Mouse (Mus musculus) erythroblast, adult 5-6 weeks (primary cell): ENCODE data around the gene Yy2. TPM values are rescaled to one million over a fixed set of nuclear protein-coding genes. Genes with fewer than 3 reads are reported as not detected.

Experiments
- ATAC-seq: replicated peaks from 2 replicates; pipeline ENCODE4 v1.8.0; 2016; ENCODE audit warnings: moderate number of reproducible peaks, mild to moderate bottlenecking, moderate TSS enrichment, inconsistent platforms; ENCODE audit not compliant: poor library complexity, low FRiP score, severe bottlenecking
- total RNA-seq, 2 experiments: library from RNA; stranded (forward) in 1 of 2; stranded (reverse) in 1 of 2; fragments of 150-400 nt in 1 of 2; fragments of 200-764, 138-1000 nt in 1 of 2; gene quantifications; 2 replicates each; pipeline versions ENCODE4 v1.2.3 to v1.2.4; 2015 to 2017; ENCODE audit warnings: low replicate concordance in 2 of 2

The Yy2 gene
- total RNA-seq (2015; ENCODE audit: low replicate concordance), result 0.63 TPM in 1 of 2 replicates, not detected in the other
- total RNA-seq (2017; ENCODE audit: low replicate concordance), result 0.28 TPM in 1 of 2 replicates, not detected in the other

DNA sequence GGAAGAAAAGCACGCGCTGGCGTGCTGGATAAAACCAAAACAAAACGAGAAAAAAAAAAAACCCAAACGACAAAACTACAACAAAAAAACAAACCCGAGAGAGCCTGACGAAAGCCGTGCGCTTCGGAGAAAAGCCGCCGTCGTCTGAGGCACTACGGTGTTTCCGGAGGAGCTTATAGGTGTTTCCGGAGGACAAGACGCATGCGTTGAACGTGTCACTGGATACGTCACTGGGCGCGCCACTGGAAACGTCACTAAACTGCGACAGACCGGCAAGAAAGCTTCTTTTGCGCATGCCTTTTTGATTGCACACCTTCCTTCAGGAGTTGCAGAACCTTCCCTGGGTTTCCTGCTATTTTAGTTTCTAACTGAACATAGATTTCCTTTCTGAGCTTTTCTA is at the start of gene Yy2:
Gene Yy2 (minus strand): TSS at position 146 of the 400 bp plus-strand sequence.
- ATAC-seq, result no peak

DNA sequence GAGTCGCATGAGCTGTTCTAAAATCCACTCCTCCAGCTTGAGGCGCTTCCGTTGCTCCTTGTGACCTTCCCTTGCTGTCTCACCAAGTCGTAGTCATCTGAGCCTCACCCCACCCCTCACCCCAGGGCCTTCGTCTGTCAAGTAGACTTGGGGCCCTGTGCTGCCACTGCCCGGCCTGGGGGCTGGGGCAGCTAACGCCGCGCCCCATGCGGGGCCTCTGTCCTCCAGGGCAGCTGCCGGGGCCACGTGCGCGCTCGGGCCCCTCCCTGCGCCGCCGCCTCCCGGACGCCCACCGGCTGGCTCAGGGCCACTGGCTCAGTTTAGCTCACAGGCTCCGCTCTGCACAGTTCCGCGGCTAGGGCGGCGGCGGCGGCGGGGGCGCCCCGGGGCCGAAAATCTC is 44.1 kb upstream of the Yy2 start:
- no peak for ATAC-seq

DNA sequence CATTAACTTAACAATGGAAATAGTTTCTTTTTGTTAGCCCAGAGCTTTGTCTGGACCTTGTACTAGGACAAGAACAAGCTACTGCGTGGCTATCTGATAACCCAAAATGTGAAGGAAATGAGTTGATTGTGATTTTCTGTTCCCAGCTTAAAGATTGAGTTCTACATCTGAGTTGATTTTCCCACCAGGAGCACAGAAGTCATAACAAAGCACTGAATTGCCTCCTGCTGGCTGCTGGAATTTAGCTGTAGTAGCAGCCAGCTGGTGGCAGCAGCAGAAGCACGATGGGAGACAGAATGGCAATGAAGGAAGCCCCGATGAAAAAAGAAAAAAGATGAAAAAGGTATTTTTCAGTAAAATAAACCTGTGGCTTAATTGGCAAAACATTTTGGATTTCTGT is 32.7 kb upstream of the Yy2 start:
- no peak for ATAC-seq

DNA sequence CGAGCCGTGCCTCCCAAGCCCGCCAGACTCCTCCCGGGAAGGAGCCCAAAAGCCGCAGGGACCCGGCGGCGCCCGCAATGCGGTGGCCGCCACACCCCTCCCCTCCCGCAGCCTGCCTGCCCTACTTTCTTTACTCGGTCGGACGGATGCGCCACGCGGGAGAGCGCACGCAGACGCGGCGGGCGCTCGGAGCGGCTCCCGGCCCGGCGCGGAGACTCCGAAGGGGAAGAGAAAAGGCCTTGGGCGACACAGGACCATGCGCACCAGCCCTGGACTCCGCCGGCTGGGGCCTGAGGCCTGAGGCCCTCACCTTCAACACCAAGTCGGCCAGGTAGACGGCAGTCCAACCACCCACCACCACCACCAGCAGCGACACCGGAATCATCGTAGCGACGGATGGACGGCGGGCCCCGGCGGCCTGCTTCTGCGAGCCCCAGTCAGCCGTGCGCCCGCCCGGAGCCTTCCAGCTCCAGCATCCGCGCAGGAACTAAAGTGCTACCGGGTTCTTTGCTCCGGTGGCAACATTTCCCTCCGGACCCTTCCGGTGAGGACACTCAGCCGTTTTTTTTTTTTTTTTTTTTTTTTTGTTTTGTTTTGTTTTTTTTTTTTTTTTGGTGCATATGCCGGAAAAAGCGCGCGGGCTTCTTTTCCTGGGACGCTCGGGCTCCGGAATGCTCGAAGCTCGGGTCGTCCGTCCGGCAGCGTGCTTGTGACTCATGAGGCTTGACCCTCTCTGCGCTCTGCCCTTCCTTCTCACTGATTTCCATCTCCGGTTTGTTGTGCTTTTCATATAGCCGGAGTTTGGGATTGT is 29.6 kb upstream of the Yy2 start, which contains the start of gene Mbtps2:
Gene Mbtps2 (minus strand): TSS at position 530 of the 811 bp plus-strand sequence.
- no peak for ATAC-seq

DNA sequence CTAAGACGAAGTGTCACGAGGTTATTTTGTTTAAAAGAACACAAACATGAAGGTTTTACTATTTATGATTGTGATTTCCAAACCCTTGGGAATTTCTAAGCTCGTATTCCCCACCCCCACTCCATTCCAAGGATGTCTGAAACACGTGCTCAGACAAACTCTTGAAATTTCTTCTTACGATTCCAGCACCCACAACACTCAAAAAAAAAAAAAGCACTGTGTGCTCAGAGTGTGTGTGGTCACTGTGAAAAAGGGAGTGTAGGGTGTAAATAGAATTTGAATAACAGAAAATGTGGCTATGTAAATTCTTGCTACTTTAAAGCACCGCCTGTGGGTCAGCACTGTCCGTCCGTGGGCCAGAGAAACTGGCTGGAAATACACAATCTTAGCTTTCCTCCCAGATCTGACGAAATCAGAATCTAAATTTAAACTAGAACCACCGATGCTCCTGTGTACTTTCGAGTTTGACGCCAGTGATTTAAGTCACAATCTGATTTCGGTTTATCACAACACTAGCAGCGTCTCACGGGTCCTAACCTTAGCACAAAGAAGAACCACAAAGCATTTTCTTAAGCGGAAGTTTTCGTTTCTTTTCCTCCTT is 28.9 kb upstream of the Yy2 start:
- ATAC-seq, result no peak

DNA sequence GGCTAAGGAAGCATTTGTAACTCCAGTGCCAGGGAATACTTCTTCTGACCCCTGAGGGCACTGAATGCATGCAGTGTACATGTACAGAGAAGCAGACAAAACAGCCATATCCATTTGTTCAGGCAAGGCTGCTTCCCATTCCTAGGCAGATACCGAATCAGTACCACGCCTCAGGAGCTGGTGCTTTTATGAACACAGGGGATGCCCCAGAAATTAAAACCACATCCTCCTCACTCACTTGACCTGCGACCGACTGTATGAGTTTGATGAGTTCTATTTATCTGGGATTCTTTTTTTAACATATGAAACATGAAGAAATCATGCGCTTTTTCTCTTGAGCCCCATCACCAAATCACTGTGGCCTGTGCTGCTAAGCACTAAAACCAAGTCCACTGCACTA is 28.0 kb upstream of the Yy2 start:
- no peak for ATAC-seq

DNA sequence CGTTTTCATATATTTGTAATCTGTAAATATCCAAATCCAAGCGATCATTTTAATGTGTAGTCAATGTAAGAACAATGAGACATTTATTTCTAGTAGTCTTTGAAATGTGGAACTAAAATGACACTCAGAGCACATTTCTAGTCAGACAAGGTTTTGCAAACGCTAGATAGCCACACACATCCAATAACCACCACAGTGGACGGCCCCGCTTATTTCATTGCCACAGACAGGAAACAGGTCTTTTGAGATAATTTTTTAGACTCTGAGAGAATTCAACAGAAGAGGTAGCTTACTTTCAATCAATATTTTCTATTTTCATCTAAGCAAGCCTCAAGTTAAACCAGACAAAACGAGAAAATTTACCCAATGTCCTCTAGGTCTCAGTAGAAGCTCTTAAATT is 27.1 kb upstream of the Yy2 start:
- no peak for ATAC-seq

DNA sequence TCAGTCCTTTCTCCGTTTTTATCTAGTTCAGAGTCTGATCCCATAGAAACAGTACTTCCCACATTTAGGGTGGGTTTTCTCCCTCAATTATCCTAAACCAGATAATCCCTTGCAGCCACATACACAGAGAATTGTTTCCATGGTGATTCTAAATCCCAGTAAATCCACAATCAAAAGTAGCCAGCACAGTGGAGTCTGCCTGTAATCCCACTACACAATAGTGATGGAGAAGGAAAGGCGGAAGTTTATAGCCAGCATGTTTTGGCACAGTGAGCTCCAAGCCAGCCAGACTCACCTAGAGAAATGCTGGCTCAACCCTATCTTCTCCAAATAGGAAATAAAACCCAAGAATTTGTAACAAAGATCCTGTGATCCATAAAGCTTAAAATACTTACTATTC is 25.8 kb upstream of the Yy2 start:
- ATAC-seq, result no peak

DNA sequence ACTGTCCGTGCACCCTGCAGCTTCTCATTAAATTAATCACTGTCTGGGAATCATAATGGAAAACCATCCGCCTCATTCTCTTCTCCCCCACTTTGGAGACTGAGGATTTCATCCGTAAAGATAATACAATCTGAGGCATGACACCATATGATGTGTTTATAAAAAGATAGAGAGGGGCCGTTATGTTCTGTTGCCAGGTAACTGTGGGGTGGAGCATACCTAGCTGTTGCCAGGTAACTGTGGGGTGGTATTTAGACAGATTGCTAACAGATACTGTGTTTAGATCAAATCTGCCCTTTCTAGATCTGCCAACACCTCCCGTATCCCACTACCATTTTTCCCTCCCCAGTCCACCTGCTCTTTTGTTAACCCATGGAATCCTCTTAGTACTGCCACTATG is 18.2 kb upstream of the Yy2 start:
- no peak for ATAC-seq

DNA sequence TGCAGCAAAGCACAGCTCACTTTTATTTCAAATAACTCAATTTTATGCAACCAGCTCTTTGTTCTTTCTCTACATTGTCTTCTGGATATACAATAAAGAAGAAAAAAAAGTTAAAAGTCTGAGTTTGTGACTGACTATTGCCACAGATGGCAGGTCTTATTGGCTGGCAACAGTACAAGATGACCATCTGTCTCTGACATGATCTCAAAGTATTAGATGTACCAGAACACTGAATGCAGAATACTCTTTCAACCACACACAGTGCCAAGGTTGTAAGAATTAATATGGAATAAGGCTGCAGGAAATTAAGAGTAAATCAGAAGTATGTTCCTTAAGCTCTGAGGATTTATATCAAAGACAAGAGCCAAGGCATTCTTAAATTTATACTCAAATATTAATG is 17.6 kb upstream of the Yy2 start:
- ATAC-seq, result no peak

DNA sequence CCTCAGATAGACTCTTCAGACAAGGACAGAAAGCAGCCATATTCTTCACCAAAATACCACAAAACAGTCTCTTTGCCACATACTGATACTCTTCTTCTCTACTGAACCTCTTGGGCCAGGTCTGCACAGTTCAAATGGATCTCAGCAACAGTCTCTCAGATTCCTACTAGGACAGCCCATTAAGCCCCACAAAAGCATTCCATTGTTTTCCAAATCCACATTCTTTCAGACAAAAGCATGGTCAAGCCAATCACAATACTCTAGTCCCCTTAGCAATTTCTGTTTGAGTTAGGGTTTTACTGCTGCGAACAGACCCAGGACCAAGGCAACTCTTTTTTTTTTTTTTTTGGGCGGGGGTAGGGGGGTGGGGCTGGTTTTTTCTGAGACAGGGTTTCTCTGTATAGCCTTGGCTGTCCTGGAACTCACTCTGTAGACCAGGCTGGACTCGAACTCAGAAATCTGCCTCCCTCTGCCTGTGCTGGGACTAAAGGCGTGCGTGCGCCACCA is 10.4 kb upstream of the Yy2 start:
- no peak for ATAC-seq

DNA sequence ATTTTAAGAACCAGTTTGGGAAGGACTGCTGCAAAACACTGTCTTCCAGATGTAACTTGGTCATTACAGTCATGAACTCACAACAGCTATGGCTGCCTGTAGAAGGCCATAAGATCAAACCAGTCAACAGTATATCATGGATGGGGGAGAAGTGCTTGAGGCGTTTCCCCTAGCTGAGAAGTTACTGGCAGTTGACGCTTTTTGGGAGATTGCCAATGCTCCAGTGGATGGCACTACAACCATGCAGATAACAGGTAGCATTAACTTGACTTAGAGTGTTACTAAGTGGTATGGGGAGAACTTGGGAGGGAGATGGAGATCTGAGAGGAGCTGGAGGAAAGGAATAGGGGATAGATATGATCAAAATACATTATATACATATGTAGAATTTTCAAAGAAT is 5.9 kb upstream of the Yy2 start:
- ATAC-seq, result no peak

DNA sequence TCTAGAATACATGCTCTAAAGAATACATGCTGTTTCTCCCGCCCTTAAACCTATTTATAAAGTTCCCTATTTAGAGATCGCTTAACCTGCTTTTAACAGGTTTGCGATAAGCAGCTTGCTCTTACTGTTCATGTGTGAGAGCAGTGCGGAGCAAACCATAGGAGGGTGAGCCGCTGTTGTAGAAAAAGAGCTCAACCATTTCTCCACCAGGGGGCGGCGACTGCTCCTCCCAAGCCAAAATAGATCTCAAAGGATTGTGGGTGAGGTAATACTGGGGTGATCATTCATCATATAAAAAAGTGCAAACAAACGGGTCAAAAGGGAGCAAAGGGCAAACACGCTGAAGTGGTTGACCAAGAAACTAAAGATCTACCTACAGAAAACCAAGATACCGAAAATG is 5.0 kb downstream of the Yy2 start:
- ATAC-seq, result no peak

DNA sequence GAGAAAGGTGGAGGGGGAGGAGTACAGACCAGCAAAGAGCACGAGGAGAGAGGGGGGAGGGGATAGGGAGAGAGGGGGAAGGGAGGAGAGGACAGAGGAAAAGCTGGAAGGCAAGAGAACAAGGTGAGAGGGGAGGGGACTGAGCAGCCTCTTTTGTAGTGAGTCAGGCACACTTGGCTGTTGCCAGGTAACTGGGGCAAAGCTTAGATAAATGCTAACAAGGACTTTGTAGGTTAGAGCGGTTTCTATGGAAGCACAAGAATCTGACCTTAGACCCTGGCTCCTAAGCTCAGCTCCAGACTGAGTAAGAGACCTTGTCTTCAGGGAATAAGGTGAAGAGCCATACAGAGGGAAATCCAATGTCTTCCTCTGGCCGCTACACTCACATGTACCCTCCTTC is 21.7 kb downstream of the Yy2 start:
- ATAC-seq, result no peak

Other genes with a start within 250 kb of the Yy2 start
- gene Phex, start 153.7 kb downstream of the Yy2 start, total RNA-seq (2015; ENCODE audit: low replicate concordance), result not detected in 2 replicates
- 1.0 TPM in 1 of 2 replicates, not detected in the other for gene Phex, start 153.7 kb downstream of the Yy2 start, total RNA-seq (2017; ENCODE audit: low replicate concordance)
- gene Sms, start 76.7 kb downstream of the Yy2 start, total RNA-seq (2015; ENCODE audit: low replicate concordance), result 6.7 and 11.5 TPM in 2 replicates
- gene Sms, start 76.7 kb downstream of the Yy2 start, total RNA-seq (2017; ENCODE audit: low replicate concordance), result 9.2 and 10.9 TPM in 2 replicates
- 3.3 and 4.8 TPM in 2 replicates for gene Mbtps2, start 29.7 kb upstream of the Yy2 start, total RNA-seq (2015; ENCODE audit: low replicate concordance)
- gene Mbtps2, start 29.7 kb upstream of the Yy2 start, total RNA-seq (2017; ENCODE audit: low replicate concordance), result 2.8 and 6.0 TPM in 2 replicates
- gene Smpx, start 129.9 kb upstream of the Yy2 start, total RNA-seq (2015; ENCODE audit: low replicate concordance), result not detected in 2 replicates
- not detected in 2 replicates for gene Smpx, start 129.9 kb upstream of the Yy2 start, total RNA-seq (2017; ENCODE audit: low replicate concordance)
- not detected in 2 replicates for gene Klhl34, start 249.4 kb upstream of the Yy2 start, total RNA-seq (2015; ENCODE audit: low replicate concordance)
- not detected in 2 replicates for gene Klhl34, start 249.4 kb upstream of the Yy2 start, total RNA-seq (2017; ENCODE audit: low replicate concordance)